In the genomic region with DNA sequence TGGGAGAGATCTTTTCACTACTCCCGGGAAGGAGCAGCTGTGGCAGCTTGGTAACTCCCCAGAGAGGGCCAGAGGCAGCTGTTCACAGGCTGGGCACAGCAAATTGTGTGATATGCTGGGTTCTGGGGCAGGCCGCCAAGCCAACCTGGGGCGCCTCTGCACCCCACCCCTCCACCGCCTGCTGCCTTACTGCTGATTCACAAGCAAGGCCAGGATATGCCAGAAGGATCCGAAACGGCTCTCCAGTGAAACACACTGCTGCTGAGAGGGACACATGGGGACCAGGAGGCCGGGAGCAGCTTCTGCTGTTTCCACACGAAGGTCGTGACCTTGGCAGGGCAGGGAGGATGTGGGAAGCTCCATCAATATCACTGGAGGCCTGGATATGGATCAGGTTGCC, we compare ENCODE assay signal across 10 mouse cellular contexts.
A peak's percentile ranks its signal among the peaks of the same experiment; 100 is the strongest.
DNase-seq lines count a peak whose midpoint lies in the region.
"Had no signal": no experiment of that assay in that cellular context is flagged by ENCODE, and none has a peak within 500 bp of the region (broad histone marks: within the 10 kb centered on the region; RNA-seq: fewer than 3 reads in every experiment).

No protein-coding gene starts in this region.

- no peaks in the 10 kb centered on the region for H3K27me3 ChIP-seq in embryonic facial prominence, embryonic 10.5 days (replicated peaks; ENCODE audit: low read depth, poor library complexity, severe bottlenecking)
- H3K27me3 ChIP-seq: stomach, embryonic 15.5 days had no signal

- peak overlapping the region; percentile 46; the same call in 1 of the 2 replicates for H3K27ac ChIP-seq in embryonic facial prominence, embryonic 10.5 days (replicated peaks)
- H3K27ac ChIP-seq: heart, adult 2 months; stomach, embryonic 15.5 days had no signal

- peak; percentile 72 for DNase-seq in layer of hippocampus, adult 11-12 months (ENCODE audit: low spot score)
- DNase-seq in layer of hippocampus, postnatal 14 days (ENCODE audit: low spot score in 2 of 2): no peak
- DNase-seq in embryonic facial prominence, embryonic 10.5 days (ENCODE audit: low spot score): peak; percentile 34
- DNase-seq in left cerebral cortex, adult 11 months (ENCODE audit: low spot score): peak; percentile 55
- DNase-seq in right cerebral cortex, postnatal 10 days (ENCODE audit: low spot score in 2 of 2): peak; percentile 74 to 85
- DNase-seq in ovary, postnatal 14 days (ENCODE audit: low spot score): no peak
- DNase-seq in adipocyte (ENCODE audit: low spot score): no peak
- no peak for DNase-seq in spleen, postnatal 14 days (ENCODE audit: low spot score in 2 of 2)
- DNase-seq: heart, adult 2 months had no signal

- no peaks in the 10 kb centered on the region for H3K36me3 ChIP-seq in embryonic facial prominence, embryonic 10.5 days (replicated peaks)
- H3K36me3 ChIP-seq: stomach, embryonic 15.5 days had no signal

- no peaks in the 10 kb centered on the region for H3K9me3 ChIP-seq in embryonic facial prominence, embryonic 10.5 days
- H3K9me3 ChIP-seq: stomach, embryonic 15.5 days had no signal

- peaks cover 33% of the 10 kb centered on the region for H3K4me1 ChIP-seq in embryonic facial prominence, embryonic 10.5 days
- H3K4me1 ChIP-seq: stomach, embryonic 15.5 days had no signal

- whole genome bisulfite sequencing in embryonic facial prominence, embryonic 10.5 days: 49% methylated on average over 9 of the region's 9 CpGs

- no peak overlapping the region for H3K4me3 ChIP-seq in embryonic facial prominence, embryonic 10.5 days
- H3K4me3 ChIP-seq: heart, adult 2 months; stomach, embryonic 15.5 days had no signal

Comparison
In these comparisons a context has a peak if more than half of its experiments do, and no peak if none do; other contexts are left out.
1. DNase-seq: peak in layer of hippocampus, adult 11-12 months (single experiment), embryonic facial prominence, embryonic 10.5 days (single experiment), left cerebral cortex, adult 11 months (single experiment) and right cerebral cortex, postnatal 10 days (2 of 2); none in layer of hippocampus, postnatal 14 days (0 of 2), ovary, postnatal 14 days (single experiment), adipocyte (single experiment) and spleen, postnatal 14 days (0 of 2).